Mouse (Mus musculus): ENCODE data around the gene Lrrc4.
A peak's percentile ranks its signal among the peaks of the same experiment; 100 is the strongest.

Gene Lrrc4

GRCm38 (mm10) chr6:28822296-28822695, 9.3 kb downstream of the Lrrc4 start:
- DNase-seq = no peak

- no peak for DNase-seq
Observed at GRCm38 (mm10) chr6:28819509-28820358, 11.8 kb downstream of the Lrrc4 start.

- peak; percentile 60 for DNase-seq
Observed at GRCm38 (mm10) chr6:28817039-28817438, 14.5 kb downstream of the Lrrc4 start.

- no peak for DNase-seq
Observed at GRCm38 (mm10) chr6:28814895-28815294, 16.7 kb downstream of the Lrrc4 start.

GRCm38 (mm10) chr6:28813057-28813456, 18.5 kb downstream of the Lrrc4 start:
- DNase-seq = no peak

- DNase-seq = no peak
Observed at GRCm38 (mm10) chr6:28804751-28805150, 26.8 kb downstream of the Lrrc4 start.

GRCm38 (mm10) chr6:28803678-28804279, 27.8 kb downstream of the Lrrc4 start:
- DNase-seq = no peak

- DNase-seq = no peak
Observed at GRCm38 (mm10) chr6:28800976-28801375, 30.6 kb downstream of the Lrrc4 start.

- no peak for DNase-seq
Observed at GRCm38 (mm10) chr6:28799818-28800217, 31.7 kb downstream of the Lrrc4 start.

GRCm38 (mm10) chr6:28795792-28796515, 35.6 kb downstream of the Lrrc4 start:
- no peak for DNase-seq

GRCm38 (mm10) chr6:28795380-28795779, 36.2 kb downstream of the Lrrc4 start:
- DNase-seq = peak; percentile 53

GRCm38 (mm10) chr6:28791809-28792208, 39.7 kb downstream of the Lrrc4 start:
- no peak for DNase-seq

GRCm38 (mm10) chr6:28791183-28791582, 40.4 kb downstream of the Lrrc4 start:
- no peak for DNase-seq

- DNase-seq = no peak
Observed at GRCm38 (mm10) chr6:28789685-28790084, 41.9 kb downstream of the Lrrc4 start.

GRCm38 (mm10) chr6:28787133-28787532, 44.4 kb downstream of the Lrrc4 start:
- DNase-seq = no peak

GRCm38 (mm10) chr6:28785770-28786169, 45.8 kb downstream of the Lrrc4 start:
- DNase-seq = no peak

GRCm38 (mm10) chr6:28783953-28784352, 47.6 kb downstream of the Lrrc4 start:
- no peak for DNase-seq

GRCm38 (mm10) chr6:28783082-28783647, 48.4 kb downstream of the Lrrc4 start:
- peak; percentile 58 for DNase-seq

- no peak for DNase-seq
Observed at GRCm38 (mm10) chr6:28781696-28782095, 49.9 kb downstream of the Lrrc4 start.

GRCm38 (mm10) chr6:28771331-28771730, 60.2 kb downstream of the Lrrc4 start:
- no peak for DNase-seq

- DNase-seq = no peak
Observed at GRCm38 (mm10) chr6:28767891-28768481, 63.6 kb downstream of the Lrrc4 start.

GRCm38 (mm10) chr6:28766622-28767021, 64.9 kb downstream of the Lrrc4 start:
- no peak for DNase-seq
